Mouse (Mus musculus) cerebellum, adult 2 months (tissue): ENCODE results near the gene Uaca. TPM values are rescaled to one million over a fixed set of nuclear protein-coding genes. Genes with fewer than 3 reads are reported as not detected.
"Not testable (repeated sequence)": the region's sequence is repeated elsewhere in the genome, so short reads cannot be mapped to it uniquely, and the experiment has no call there.

ENCODE experiments used
- DNase-seq, 2 experiments: peaks; one replicate each; pipeline ENCODE4 v3.0.0; 2021
- H3K27ac ChIP-seq: fragments of 200-500 bp; 2 replicates; pipeline ENCODE4 v1.5.1; 2012; ENCODE audit warnings: low read length, control low read depth, inconsistent platforms; ENCODE audit not compliant: insufficient read depth
- H3K27me3 ChIP-seq: fragments of 200-500 bp; 2 replicates; pipeline ENCODE4 v1.6.1; 2012; ENCODE audit warnings: inconsistent platforms, mild to moderate bottlenecking, low read length, moderate library complexity; ENCODE audit not compliant: control insufficient read depth, insufficient read depth
- H3K4me1 ChIP-seq: fragments of 200-500 bp; 2 replicates; pipeline ENCODE4 v1.6.1; 2011; ENCODE audit warnings: low read length; ENCODE audit not compliant: control insufficient read depth, insufficient read depth
- H3K4me3 ChIP-seq: fragments of 200-500 bp; replicated peaks from 2 replicates; pipeline ENCODE3; 2011; ENCODE audit warnings: mild to moderate bottlenecking, low read depth, low read length, control low read depth; ENCODE audit not compliant: insufficient read depth
- CTCF ChIP-seq: fragments of 200-500 bp; IDR thresholded peaks from 2 replicates; pipeline ENCODE4 v1.5.1; 2011; ENCODE audit warnings: low read depth, mild to moderate bottlenecking, control low read depth, low read length, moderate library complexity, borderline replicate concordance; ENCODE audit not compliant: insufficient read depth
- POLR2A ChIP-seq: fragments of 200-500 bp; IDR thresholded peaks from 2 replicates; pipeline ENCODE4 v1.6.1; 2011; ENCODE audit warnings: low read length, control low read depth, borderline replicate concordance; ENCODE audit not compliant: insufficient read depth
- WGBS: fragments of 180-500 bp; shearing (Covaris S2); methylation state at CpG from one replicate; pipeline ENCODE4 v1.1.7; 2018; 5-methylcytosine and 5-hydroxymethylcytosine counted together
- polyA plus RNA-seq: library from polyadenylated mRNA; depleted of rRNA; stranded (reverse); fragments of >200 nt; gene quantifications from 2 replicates; pipeline ENCODE4 v1.2.3, GENCODE M21; 2012

Gene Uaca
- polyA plus RNA-seq, 1 experiment = 6.7 TPM

DNA sequence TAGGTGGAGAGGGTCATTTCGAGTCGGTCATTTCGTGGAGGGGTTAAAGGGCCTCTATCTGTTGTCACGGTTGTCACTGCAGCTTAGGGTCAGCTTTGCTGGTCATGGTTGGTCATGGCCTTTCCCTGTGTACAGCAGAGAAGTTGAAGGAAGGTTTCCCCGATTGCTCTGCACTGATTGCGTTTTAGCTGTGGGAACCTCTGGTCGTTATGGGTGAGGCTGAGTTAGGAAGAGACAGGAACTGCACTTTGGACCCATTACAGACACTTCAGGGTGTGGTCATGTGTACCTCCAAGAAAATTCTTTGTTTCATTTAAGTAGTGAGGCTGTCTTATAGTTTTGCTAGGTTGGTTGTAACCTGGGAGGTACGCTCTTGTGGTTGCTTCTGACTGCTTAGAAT lies 21.2 kb downstream of the Uaca start:
- Histone ChIP-seq H3K4me3 (no peak overlapping the region), H3K27me3 (no peaks in the 10 kb centered on the region), H3K27ac (no peak overlapping the region), H3K4me1 (peaks cover 3% of the 10 kb centered on the region; the same call in 1 of the 2 replicates)
- 85% methylated on average over 8 of the region's 8 CpGs for WGBS
- no peak for DNase-seq
- TF ChIP-seq POLR2A (no peak), CTCF (no peak)

DNA sequence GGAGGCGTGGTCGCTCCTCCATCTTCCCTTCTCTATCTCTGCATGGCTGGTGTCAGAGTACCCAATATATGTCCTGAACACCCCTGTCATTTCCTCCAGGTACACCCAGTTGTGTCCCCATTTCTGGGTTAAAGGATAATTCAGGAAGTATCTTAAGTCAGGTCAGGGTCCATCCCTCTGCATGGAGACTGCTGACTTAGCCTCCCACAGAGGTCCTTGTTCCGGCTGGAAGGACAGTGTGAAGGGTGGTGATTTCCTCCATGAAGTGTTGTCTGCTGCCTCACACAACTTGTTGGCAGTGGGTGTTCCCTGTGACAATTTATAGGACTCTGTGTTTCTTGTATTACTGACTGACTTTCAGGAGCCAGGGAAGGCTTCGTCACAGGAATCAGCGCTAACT lies 23.2 kb downstream of the Uaca start:
- TF ChIP-seq CTCF = no peak
- no peak for TF ChIP-seq POLR2A
- H3K4me1 ChIP-seq = peaks cover 3% of the 10 kb centered on the region; the same call in 1 of the 2 replicates
- H3K4me3 ChIP-seq = no peak overlapping the region
- H3K27me3 ChIP-seq = no peaks in the 10 kb centered on the region
- DNase-seq = no peak
- 93% methylated on average over 5 of the region's 5 CpGs for WGBS
- H3K27ac ChIP-seq = no peak overlapping the region

DNA sequence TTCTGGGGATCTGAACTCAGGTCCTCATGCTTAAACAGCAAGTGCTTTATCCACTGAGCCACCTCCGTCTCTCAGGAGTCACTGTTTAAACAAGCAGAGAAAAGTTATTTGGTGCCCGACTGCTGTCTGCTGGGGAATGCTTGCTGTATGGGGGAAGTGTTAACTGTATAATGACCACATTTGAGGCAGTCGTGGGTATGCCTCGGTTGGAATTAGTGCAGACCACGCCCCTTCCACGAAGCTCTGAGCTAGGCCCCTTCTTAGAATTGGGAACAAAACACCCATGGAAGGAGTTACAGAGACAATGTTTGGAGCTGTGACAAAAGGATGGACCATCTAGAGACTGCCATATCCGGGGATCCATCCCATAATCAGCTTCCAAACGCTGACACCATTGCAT lies 24.2 kb downstream of the Uaca start:
- not testable (repeated sequence) for H3K4me1 ChIP-seq, DNase-seq, H3K4me3 ChIP-seq, H3K27me3 ChIP-seq, H3K27ac ChIP-seq
- WGBS = 60% methylated on average over 8 of the region's 8 CpGs

DNA sequence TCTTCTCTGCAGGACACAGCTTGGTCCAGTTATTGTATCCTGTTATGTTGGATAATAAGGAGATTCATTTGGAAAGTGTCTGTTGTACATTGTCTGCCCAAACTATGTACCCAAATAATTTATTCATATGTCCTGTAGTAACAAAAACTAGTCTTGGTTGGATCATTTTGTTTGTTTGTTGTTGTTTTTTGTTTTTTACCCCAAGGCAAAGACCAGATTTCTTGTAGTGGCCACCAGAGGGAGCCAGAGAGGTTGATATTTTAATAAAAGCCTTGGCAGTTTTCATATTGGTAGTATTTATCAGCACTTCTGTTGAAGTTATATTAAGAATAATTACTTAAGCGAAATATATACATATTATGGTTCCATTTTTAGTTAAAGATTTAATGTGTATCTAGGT lies 25.0 kb downstream of the Uaca start:
- TF ChIP-seq CTCF (no peak), POLR2A (no peak)
- Histone ChIP-seq H3K4me1 (no peaks in the 10 kb centered on the region), H3K27ac (no peak overlapping the region), H3K27me3 (no peaks in the 10 kb centered on the region), H3K4me3 (no peak overlapping the region)
- WGBS = 8% methylated on average over 1 of the region's 1 CpGs
- peak in 1 of 2 experiments; percentile 10 for DNase-seq

DNA sequence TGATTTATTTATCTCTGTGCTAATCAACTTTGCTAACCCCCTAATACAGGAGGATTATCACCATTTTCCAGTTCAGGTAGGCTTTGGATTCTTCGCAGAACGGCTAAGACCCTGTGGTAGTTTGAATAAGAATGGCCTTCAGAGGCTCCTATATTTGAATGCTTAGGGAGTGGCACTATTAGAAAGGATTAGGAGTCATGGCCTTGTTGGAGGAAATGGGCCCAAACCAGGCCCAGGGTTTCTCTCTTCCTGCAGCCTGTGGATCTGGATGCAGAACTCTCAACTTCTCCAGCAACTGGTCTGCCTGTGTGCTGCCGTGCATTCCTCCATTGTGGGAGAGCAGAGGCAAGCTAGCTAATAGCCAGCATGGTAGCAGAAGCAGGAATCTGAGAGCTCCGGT lies 27.2 kb downstream of the Uaca start:
- Histone ChIP-seq H3K27ac (no peak overlapping the region), H3K4me1 (no peaks in the 10 kb centered on the region), H3K27me3 (no peaks in the 10 kb centered on the region), H3K4me3 (no peak overlapping the region)
- no peak for DNase-seq
- 93% methylated on average over 4 of the region's 4 CpGs for WGBS
- TF ChIP-seq CTCF (no peak), POLR2A (no peak)

DNA sequence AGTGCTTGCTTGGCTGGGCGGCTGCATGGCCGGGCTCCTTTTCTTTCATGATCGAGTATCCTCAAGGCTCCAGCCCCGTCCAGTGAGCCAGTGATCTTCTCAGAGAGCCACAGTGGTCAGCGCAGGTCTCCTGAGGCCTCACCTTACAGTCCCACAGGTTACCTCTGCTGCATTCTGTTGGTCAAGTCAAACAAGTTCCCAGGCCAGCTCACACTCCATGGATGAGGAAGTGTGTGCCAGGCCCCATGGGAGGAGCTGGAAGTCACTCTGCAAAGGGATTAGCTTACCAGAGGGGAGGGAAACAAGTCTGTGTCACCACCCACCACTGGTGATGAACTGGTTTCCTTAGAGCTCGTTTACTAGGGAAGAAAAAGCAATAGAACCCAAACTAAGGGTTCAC lies 28.3 kb downstream of the Uaca start:
- no peak overlapping the region for H3K4me3 ChIP-seq

DNA sequence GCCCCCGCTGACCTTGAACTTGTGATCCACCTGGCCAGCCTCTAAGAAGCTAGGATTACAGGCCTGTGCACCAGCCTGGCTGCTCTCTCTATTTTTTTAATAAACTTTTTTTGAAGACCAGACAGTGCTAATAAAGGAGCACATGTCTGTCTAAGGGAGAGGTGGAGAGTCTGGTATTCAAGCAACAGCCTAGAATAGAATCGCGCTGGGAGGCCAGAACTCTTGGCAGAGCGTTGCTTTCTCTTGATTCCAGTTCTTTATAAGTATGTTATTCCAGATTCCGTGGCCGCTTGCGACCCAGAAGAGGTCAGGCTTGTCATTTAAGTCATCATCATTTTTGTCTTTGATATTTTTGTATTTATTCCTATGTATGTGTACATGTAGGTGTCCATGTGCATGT lies 31.2 kb downstream of the Uaca start:
- H3K27ac ChIP-seq = no peak overlapping the region
- WGBS = 91% methylated on average over 7 of the region's 7 CpGs
- H3K4me3 ChIP-seq = no peak overlapping the region
- H3K27me3 ChIP-seq = no peaks in the 10 kb centered on the region
- TF ChIP-seq CTCF = no peak
- TF ChIP-seq POLR2A = no peak
- DNase-seq = no peak
- H3K4me1 ChIP-seq = no peaks in the 10 kb centered on the region

More for the DNA sequence above, 28.3 kb downstream of the Uaca start:
- TF ChIP-seq CTCF = no peak
- TF ChIP-seq POLR2A = no peak
- Histone ChIP-seq H3K4me1 (no peaks in the 10 kb centered on the region), H3K27ac (no peak overlapping the region), H3K27me3 (no peaks in the 10 kb centered on the region)
- DNase-seq = no peak
- 85% methylated on average over 6 of the region's 6 CpGs for WGBS

DNA sequence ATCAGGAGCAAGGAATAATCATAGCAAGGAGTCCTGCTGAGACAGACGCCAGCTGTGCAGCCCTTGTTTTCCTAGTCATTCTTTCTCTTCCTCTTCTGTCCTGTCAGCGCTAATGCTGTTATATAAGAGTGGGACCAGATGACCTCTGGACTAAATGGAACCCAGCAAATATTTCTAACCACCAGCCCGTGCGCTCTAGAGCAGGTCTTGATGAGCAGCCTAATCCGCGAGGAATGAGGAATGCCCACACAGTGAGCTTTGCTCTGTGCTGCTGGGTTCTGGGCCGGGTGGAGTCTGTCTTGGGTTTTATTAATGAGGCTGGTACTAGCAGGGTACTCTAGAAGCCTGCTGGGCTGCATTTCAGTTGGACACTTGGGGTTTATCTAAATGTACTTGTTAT lies 32.4 kb downstream of the Uaca start:
- no peak overlapping the region for H3K4me3 ChIP-seq
- no peak overlapping the region for H3K27ac ChIP-seq
- no peaks in the 10 kb centered on the region for H3K4me1 ChIP-seq
- no peak for DNase-seq
- H3K27me3 ChIP-seq = no peaks in the 10 kb centered on the region
- 77% methylated on average over 7 of the region's 7 CpGs for WGBS
- no peak for TF ChIP-seq POLR2A
- TF ChIP-seq CTCF = no peak
